Mouse (Mus musculus) heart, postnatal 4 days (tissue): ENCODE results near the gene Acoxl. TPM values are rescaled to one million over a fixed set of nuclear protein-coding genes. Genes with fewer than 3 reads are reported as not detected.

ENCODE experiments used
- DNase-seq: peaks from one replicate; pipeline ENCODE4 v3.0.0; 2021
- microRNA-seq, 2 experiments: library from miRNA; unstranded; fragments of <30 nt; microRNA quantifications; one replicate each; pipeline ENCODE4 v1.2.0; 2021 to 2022
- total RNA-seq, 2 experiments: library from RNA; stranded (reverse); gene quantifications; 2 replicates each; pipeline ENCODE4 v1.2.3; 2021

The Acoxl gene
- total RNA-seq, 2 experiments from 2014 or later: not detected

GRCm38 (mm10) chr2:128149596-128149995 is 310.9 kb downstream of the Acoxl start:
- no peak for DNase-seq

- DNase-seq: no peak
Measured at GRCm38 (mm10) chr2:128152211-128152610, 313.5 kb downstream of the Acoxl start.

- no peak for DNase-seq
Measured at GRCm38 (mm10) chr2:128152845-128153550, 314.3 kb downstream of the Acoxl start.

GRCm38 (mm10) chr2:128153551-128153910 is 314.9 kb downstream of the Acoxl start:
- DNase-seq: no peak

GRCm38 (mm10) chr2:128155412-128156066 is 316.9 kb downstream of the Acoxl start:
- DNase-seq: peak; percentile 72

GRCm38 (mm10) chr2:128156067-128156462 is 317.4 kb downstream of the Acoxl start:
- no peak for DNase-seq

- no peak for DNase-seq
Measured at GRCm38 (mm10) chr2:128156557-128157412, 318.1 kb downstream of the Acoxl start.

GRCm38 (mm10) chr2:128158734-128159410 is 320.2 kb downstream of the Acoxl start:
- DNase-seq: no peak

GRCm38 (mm10) chr2:128159619-128160125 is 321.0 kb downstream of the Acoxl start:
- DNase-seq: no peak

GRCm38 (mm10) chr2:128163177-128163576 is 324.5 kb downstream of the Acoxl start:
- DNase-seq: no peak

GRCm38 (mm10) chr2:128166623-128167423 is 328.1 kb downstream of the Acoxl start:
- DNase-seq: peak; percentile 39

- DNase-seq: no peak
Measured at GRCm38 (mm10) chr2:128167930-128168329, 329.3 kb downstream of the Acoxl start.

GRCm38 (mm10) chr2:128169486-128169885 is 330.8 kb downstream of the Acoxl start:
- DNase-seq: no peak

GRCm38 (mm10) chr2:128169972-128170371 is 331.3 kb downstream of the Acoxl start:
- no peak for DNase-seq

GRCm38 (mm10) chr2:128170614-128171013 is 331.9 kb downstream of the Acoxl start:
- no peak for DNase-seq

- DNase-seq: peak; percentile 63
Measured at GRCm38 (mm10) chr2:128172266-128172665, 333.6 kb downstream of the Acoxl start.

Small RNA genes within 50 kb of the gene (microRNA-seq; reads per million reads assigned to microRNA genes)
- 0 reads per million in 2 experiments for gene Gm22411

Other genes starting within 250 kb of the Acoxl start
- 1 to 10 TPM; 1.2 to 2.7 TPM for gene Mal, start 182.2 kb upstream of the Acoxl start, total RNA-seq
- 10 to 100 TPM; 15.5 to 17.0 TPM for gene Mall, start 108.9 kb upstream of the Acoxl start, total RNA-seq
- gene Nphp1, start 50.0 kb upstream of the Acoxl start, total RNA-seq: 10 to 100 TPM; 13.9 to 14.2 TPM
- gene Mtln, start 46.4 kb upstream of the Acoxl start, total RNA-seq: 10 to 100 TPM; 30.3 to 30.5 TPM
- 10 to 100 TPM; 22.8 to 25.7 TPM for gene Bub1, start 7.0 kb upstream of the Acoxl start, total RNA-seq